Mouse (Mus musculus): Measurements from ENCODE around the gene Thsd4. TPM values are rescaled to one million over a fixed set of nuclear protein-coding genes. Genes with fewer than 3 reads are reported as not detected.

Thsd4 gene
- polyA plus RNA-seq, 1 experiment from 2014 or later = 6.0 TPM

DNA sequence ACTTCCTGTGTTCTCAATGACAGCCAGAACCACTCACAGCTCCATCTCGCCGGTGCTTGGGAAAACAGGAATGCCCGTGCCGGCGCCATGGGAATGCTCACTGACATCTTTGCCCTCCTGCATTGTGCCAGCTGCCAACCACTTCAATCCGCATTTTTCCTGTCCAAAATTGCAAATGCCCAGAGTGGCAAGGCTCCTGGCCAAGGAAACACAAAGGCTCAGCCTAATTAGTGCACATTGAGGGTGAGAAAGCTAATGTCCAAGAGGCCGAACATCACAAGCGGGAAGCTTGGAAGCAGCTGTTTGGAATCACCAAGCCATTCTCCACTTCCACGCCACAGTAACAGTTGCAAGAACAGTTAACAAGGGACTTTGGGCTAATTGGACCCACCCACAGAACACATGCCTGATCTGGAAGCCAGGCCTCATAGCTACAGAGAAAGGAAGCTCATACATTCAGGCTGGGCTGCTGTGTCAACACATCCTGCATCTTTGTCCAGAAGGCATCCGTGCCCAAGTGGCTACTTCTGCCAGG lies 210.2 kb downstream of the Thsd4 start:
- Histone ChIP-seq H3K27ac (peak overlapping the region; percentile 40), H3K9ac (no peak overlapping the region), H3K4me1 (peaks cover 39% of the 10 kb centered on the region), H3K4me2 (no peak overlapping the region), H3K27me3 (peaks cover 7% of the 10 kb centered on the region; the same call in 1 of the 2 replicates), H3K4me3 (no peak overlapping the region), H3K36me3 (ENCODE audit: poor library complexity, severe bottlenecking) (no peaks in the 10 kb centered on the region), H3K9me3 (replicated peaks) (no peaks in the 10 kb centered on the region)
- 20% methylated on average over 10 of the region's 10 CpGs for WGBS
- ATAC-seq = peak; percentile 70

DNA sequence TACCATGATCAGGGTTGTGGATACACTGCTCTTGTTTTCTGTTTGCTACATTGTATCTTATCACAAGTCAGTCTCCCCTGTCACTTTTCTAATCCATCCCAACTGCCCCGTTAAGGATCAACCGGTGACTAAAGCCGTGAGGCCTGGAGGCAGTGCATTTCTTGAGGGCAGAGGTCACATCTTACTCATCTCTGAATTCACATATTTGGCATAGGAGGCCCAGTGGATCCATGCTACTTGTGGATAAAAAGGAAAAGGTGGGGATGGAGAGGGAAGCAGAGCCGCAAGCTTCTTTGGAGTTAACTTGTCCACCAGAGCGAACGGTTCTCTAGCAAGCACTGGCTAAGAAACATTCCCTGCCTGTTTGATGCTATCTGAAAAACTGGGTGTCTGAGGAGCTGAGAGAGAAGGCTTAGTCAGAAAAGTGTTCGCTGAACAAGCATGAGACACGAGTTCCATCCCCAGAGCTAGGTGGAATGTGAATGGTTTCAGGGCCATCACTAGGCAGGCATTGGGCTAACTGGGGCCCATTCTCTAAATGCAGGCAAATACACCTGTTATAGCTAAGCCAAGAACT lies 211.0 kb downstream of the Thsd4 start:
- H3K4me1 ChIP-seq = peaks cover 39% of the 10 kb centered on the region
- H3K4me2 ChIP-seq = no peak overlapping the region
- no peak for ATAC-seq
- no peak overlapping the region for H3K9ac ChIP-seq
- H3K36me3 ChIP-seq (ENCODE audit: poor library complexity, severe bottlenecking) = no peaks in the 10 kb centered on the region
- H3K4me3 ChIP-seq = no peak overlapping the region
- no peak overlapping the region for H3K27ac ChIP-seq
- peaks cover 7% of the 10 kb centered on the region; the same call in 1 of the 2 replicates for H3K27me3 ChIP-seq
- no peaks in the 10 kb centered on the region for H3K9me3 ChIP-seq (replicated peaks)
- 80% methylated on average over 8 of the region's 8 CpGs for WGBS

- ATAC-seq = peak; percentile 36; the same call in 1 of the 2 replicates
These were observed 211.8 kb downstream of the Thsd4 start for GRCm38 (mm10) chr9:60309786-60310711.

DNA sequence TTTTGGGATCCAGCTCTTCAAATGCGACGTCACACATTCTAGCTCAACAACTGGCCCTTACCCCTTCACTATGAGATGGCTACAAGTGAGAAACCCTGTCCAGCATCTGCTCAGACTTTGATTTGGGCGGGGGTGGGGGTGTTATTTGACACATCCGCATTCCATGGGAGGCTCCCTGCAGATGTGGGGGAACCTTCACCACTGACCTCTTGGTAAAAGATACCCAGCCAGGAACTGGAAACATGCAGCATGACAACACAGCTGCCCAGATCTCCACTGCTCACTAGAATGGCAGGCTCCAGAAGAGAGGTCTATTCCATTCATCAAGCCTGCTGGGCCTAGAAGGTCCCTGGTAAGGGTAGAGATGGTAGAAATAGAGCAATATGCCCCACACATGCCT lies 213.7 kb downstream of the Thsd4 start:
- H3K4me2 ChIP-seq = no peak overlapping the region
- 82% methylated on average over 4 of the region's 4 CpGs for WGBS

More at GRCm38 (mm10) chr9:60309786-60310711, 211.8 kb downstream of the Thsd4 start:
- no peaks in the 10 kb centered on the region for H3K9me3 ChIP-seq (replicated peaks)
- peaks cover 39% of the 10 kb centered on the region for H3K4me1 ChIP-seq
- no peak overlapping the region for H3K9ac ChIP-seq
- no peaks in the 10 kb centered on the region for H3K36me3 ChIP-seq (ENCODE audit: poor library complexity, severe bottlenecking)
- 0 out of 2 replicates have a peak, but pooled peaks cover 6% of the 10 kb centered on the region for H3K27me3 ChIP-seq
- H3K4me2 ChIP-seq = no peak overlapping the region
- 62% methylated on average over 16 of the region's 16 CpGs for WGBS
- H3K27ac ChIP-seq = peak overlapping the region; percentile 10; the same call in 1 of the 2 replicates
- no peak overlapping the region for H3K4me3 ChIP-seq

GRCm38 (mm10) chr9:60307469-60307868 lies 214.4 kb downstream of the Thsd4 start:
- H3K9me3 ChIP-seq (replicated peaks) = no peaks in the 10 kb centered on the region
- no peak for ATAC-seq
- H3K27ac ChIP-seq = no peak overlapping the region
- peaks cover 28% of the 10 kb centered on the region for H3K4me1 ChIP-seq
- no peaks in the 10 kb centered on the region for H3K36me3 ChIP-seq (ENCODE audit: poor library complexity, severe bottlenecking)
- 87% methylated on average over 5 of the region's 5 CpGs for WGBS
- no peak overlapping the region for H3K4me3 ChIP-seq
- H3K27me3 ChIP-seq = 0 out of 2 replicates have a peak, but pooled peaks cover 8% of the 10 kb centered on the region
- H3K9ac ChIP-seq = no peak overlapping the region
- no peak overlapping the region for H3K4me2 ChIP-seq

More for the DNA sequence above, 213.7 kb downstream of the Thsd4 start:
- Histone ChIP-seq H3K9ac (no peak overlapping the region), H3K27ac (no peak overlapping the region), H3K9me3 (replicated peaks) (no peaks in the 10 kb centered on the region), H3K4me3 (no peak overlapping the region), H3K27me3 (0 out of 2 replicates have a peak, but pooled peaks cover 8% of the 10 kb centered on the region), H3K36me3 (ENCODE audit: poor library complexity, severe bottlenecking) (no peaks in the 10 kb centered on the region), H3K4me1 (peaks cover 35% of the 10 kb centered on the region)
- no peak for ATAC-seq

DNA sequence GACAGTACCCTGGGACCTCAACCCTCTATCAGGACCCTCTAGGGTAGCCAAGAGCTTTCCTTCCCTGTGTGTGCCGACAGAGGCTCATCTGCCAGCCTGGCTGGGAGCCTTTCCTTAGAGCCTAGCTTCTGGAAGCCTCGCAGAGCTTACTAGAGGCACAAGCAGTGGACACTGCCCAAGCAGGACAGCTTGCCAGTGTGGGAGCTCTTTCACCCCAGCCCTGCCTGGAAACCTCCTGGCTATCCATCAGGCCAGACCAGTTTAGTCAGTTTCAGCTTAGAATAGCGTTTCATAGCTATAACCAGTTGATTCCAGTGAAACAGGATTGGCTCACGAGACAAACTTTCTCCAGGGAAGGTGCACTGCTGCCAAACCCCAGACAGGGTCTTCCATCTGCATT lies 215.6 kb downstream of the Thsd4 start:
- Histone ChIP-seq H3K9me3 (replicated peaks) (no peaks in the 10 kb centered on the region), H3K27me3 (0 out of 2 replicates have a peak, but pooled peaks cover 8% of the 10 kb centered on the region), H3K4me1 (peaks cover 16% of the 10 kb centered on the region), H3K9ac (no peak overlapping the region), H3K36me3 (ENCODE audit: poor library complexity, severe bottlenecking) (no peaks in the 10 kb centered on the region), H3K4me2 (no peak overlapping the region), H3K27ac (no peak overlapping the region), H3K4me3 (no peak overlapping the region)
- 85% methylated on average over 4 of the region's 4 CpGs for WGBS
- no peak for ATAC-seq

DNA sequence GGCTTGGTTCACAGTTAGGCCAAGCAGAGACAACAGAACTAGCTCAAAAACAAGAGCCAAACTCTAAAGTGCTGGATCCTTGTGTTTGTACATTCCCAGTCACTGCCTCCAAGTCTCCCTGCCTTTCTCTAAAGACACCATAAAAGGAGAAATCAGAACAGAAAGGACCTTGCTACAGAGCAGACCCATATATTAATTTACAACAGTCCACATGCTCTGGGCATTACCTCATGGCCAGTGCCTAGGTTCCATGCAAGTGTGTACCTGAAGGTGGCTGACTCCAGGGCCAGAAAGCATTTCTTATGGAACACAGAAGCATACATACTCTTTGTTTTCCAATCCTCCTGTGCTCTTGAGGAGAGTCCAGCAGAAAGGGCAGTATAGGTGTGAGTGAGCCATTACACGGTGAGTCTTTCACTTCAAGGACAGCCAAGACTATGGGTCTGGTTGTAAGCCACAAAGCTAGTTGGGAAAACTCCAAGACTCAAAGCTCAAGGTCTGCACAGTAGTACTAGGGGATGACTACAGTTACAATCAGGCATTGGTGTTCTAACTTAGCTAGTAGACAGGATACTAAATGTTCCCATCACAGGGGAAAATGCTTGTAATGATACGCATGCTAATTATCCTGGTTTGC lies 216.5 kb downstream of the Thsd4 start:
- no peak for ATAC-seq

GRCm38 (mm10) chr9:60296276-60296675 lies 225.6 kb downstream of the Thsd4 start:
- Histone ChIP-seq H3K27me3 (no peaks in the 10 kb centered on the region), H3K4me3 (no peak overlapping the region), H3K9ac (no peak overlapping the region), H3K27ac (no peak overlapping the region), H3K36me3 (ENCODE audit: poor library complexity, severe bottlenecking) (no peaks in the 10 kb centered on the region), H3K4me1 (no peaks in the 10 kb centered on the region), H3K4me2 (no peak overlapping the region), H3K9me3 (replicated peaks) (peaks cover 12% of the 10 kb centered on the region)
- no peak for ATAC-seq
- 88% methylated on average over 2 of the region's 2 CpGs for WGBS

More for the DNA sequence above, 216.5 kb downstream of the Thsd4 start:
- H3K9me3 ChIP-seq (replicated peaks) = peaks cover 7% of the 10 kb centered on the region
- no peak overlapping the region for H3K4me2 ChIP-seq
- H3K27me3 ChIP-seq = 0 out of 2 replicates have a peak, but pooled peaks cover 8% of the 10 kb centered on the region
- peaks cover 8% of the 10 kb centered on the region for H3K4me1 ChIP-seq
- H3K27ac ChIP-seq = no peak overlapping the region
- H3K4me3 ChIP-seq = no peak overlapping the region
- 96% methylated on average over 2 of the region's 2 CpGs for WGBS
- no peak overlapping the region for H3K9ac ChIP-seq
- no peaks in the 10 kb centered on the region for H3K36me3 ChIP-seq (ENCODE audit: poor library complexity, severe bottlenecking)

GRCm38 (mm10) chr9:60295199-60295598 lies 226.6 kb downstream of the Thsd4 start:
- Histone ChIP-seq H3K9ac (no peak overlapping the region), H3K27me3 (no peaks in the 10 kb centered on the region), H3K36me3 (ENCODE audit: poor library complexity, severe bottlenecking) (no peaks in the 10 kb centered on the region), H3K4me3 (no peak overlapping the region), H3K4me1 (no peaks in the 10 kb centered on the region), H3K4me2 (no peak overlapping the region), H3K9me3 (replicated peaks) (0 out of 2 replicates have a peak, but pooled peaks cover 3% of the 10 kb centered on the region), H3K27ac (no peak overlapping the region; the same call in 1 of the 2 replicates)
- ATAC-seq = no peak
- 75% methylated on average over 6 of the region's 6 CpGs for WGBS

GRCm38 (mm10) chr9:60293129-60293528 lies 228.7 kb downstream of the Thsd4 start:
- Histone ChIP-seq H3K27me3 (no peaks in the 10 kb centered on the region), H3K9ac (no peak overlapping the region), H3K27ac (no peak overlapping the region), H3K4me1 (no peaks in the 10 kb centered on the region), H3K36me3 (ENCODE audit: poor library complexity, severe bottlenecking) (no peaks in the 10 kb centered on the region), H3K9me3 (replicated peaks) (no peaks in the 10 kb centered on the region), H3K4me3 (no peak overlapping the region), H3K4me2 (no peak overlapping the region)
- 77% methylated on average over 6 of the region's 6 CpGs for WGBS
- ATAC-seq = no peak

DNA sequence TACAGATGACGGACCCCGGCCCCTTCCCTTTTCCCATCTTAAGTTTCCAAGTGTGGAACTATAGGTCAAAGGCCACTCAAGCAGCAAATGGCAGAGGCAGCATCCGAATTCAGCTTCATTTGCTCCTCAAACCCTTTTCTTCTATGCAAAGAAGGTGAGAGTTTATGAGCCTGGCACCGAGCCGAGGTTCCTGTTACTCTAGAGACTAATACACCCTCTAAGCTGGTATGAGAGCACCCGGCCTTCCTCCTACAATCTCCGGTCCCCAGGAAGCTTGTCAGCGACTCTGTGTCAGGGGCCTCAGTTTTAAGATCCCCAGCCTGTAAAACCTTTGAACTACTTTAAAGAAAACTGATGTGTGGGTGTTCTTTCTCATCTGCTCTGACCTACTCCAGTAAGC lies 231.1 kb downstream of the Thsd4 start:
- Histone ChIP-seq H3K9ac (no peak overlapping the region), H3K9me3 (replicated peaks) (no peaks in the 10 kb centered on the region), H3K27ac (no peak overlapping the region), H3K27me3 (no peaks in the 10 kb centered on the region), H3K4me3 (no peak overlapping the region), H3K36me3 (ENCODE audit: poor library complexity, severe bottlenecking) (no peaks in the 10 kb centered on the region), H3K4me1 (peaks cover 4% of the 10 kb centered on the region; the same call in 1 of the 2 replicates), H3K4me2 (no peak overlapping the region)
- no peak for ATAC-seq
- 80% methylated on average over 8 of the region's 8 CpGs for WGBS
